Mouse (Mus musculus) stomach, embryonic 14.5 days (tissue): Measurements from ENCODE around the gene Gbx2. TPM values are rescaled to one million over a fixed set of nuclear protein-coding genes. Genes with fewer than 3 reads are reported as not detected.

Experiments
- ATAC-seq: fragments of 200-750 bp; cut with Nextera tagmentation; 2 replicates; pipeline ENCODE4 v1.8.0; 2017; ENCODE audit warnings: low read depth, moderate TSS enrichment; ENCODE audit not compliant: insufficient number of reproducible peaks, insufficient read depth, low FRiP score
- H3K27ac ChIP-seq: fragments of 300-500 bp; sonication (generic); 2 replicates; pipeline ENCODE4 v1.5.1; 2014; ENCODE audit warnings: mild to moderate bottlenecking, low read length, moderate library complexity, mixed read lengths
- H3K27me3 ChIP-seq: fragments of 300-500 bp; sonication (generic); 2 replicates; pipeline ENCODE4 v1.6.1; 2014; ENCODE audit warnings: low read length, control low read depth, mixed read lengths; ENCODE audit not compliant: control insufficient read depth, insufficient read depth
- H3K36me3 ChIP-seq: fragments of 300-500 bp; sonication (generic); 2 replicates; pipeline ENCODE4 v1.6.1; 2014; ENCODE audit warnings: mild to moderate bottlenecking, control low read depth, low read length, moderate library complexity, mixed read lengths; ENCODE audit not compliant: control insufficient read depth, insufficient read depth
- H3K4me1 ChIP-seq: fragments of 300-500 bp; sonication (generic); 2 replicates; pipeline ENCODE4 v1.6.1; 2014; ENCODE audit warnings: low read length, control low read depth, mixed read lengths; ENCODE audit not compliant: control insufficient read depth, insufficient read depth
- H3K4me2 ChIP-seq: fragments of 300-500 bp; sonication (generic); replicated peaks from 2 replicates; pipeline ENCODE4 v1.6.1; 2014; ENCODE audit warnings: low read depth, low read length, control low read depth
- H3K4me3 ChIP-seq: fragments of 300-500 bp; sonication (generic); 2 replicates; pipeline ENCODE4 v1.5.1; 2014; ENCODE audit warnings: low read depth, low read length, control low read depth
- H3K9ac ChIP-seq: fragments of 300-500 bp; sonication (generic); replicated peaks from 2 replicates; pipeline ENCODE4 v1.6.1; 2014; ENCODE audit warnings: low read depth, mild to moderate bottlenecking, control low read depth, low read length, moderate library complexity, mixed read lengths
- H3K9me3 ChIP-seq: fragments of 300-500 bp; sonication (generic); 2 replicates; pipeline ENCODE4 v1.6.1; 2016; ENCODE audit warnings: low read depth, low read length, control low read depth; ENCODE audit not compliant: control insufficient read depth
- WGBS: fragments of 180-500 bp; shearing (Covaris S2); extraction: QIAGEN DNeasy Blood & Tissue Kit; methylation state at CpG from one replicate; pipeline ENCODE4 v1.1.7; 2014; 5-methylcytosine and 5-hydroxymethylcytosine counted together
- polyA plus RNA-seq: library from polyadenylated mRNA; unstranded; fragments of >200 nt; fragmentation: Nextera tagmentation; extraction: Ambion mirVana; gene quantifications from 2 replicates; pipeline ENCODE4 v1.2.1, GENCODE M21; 2014

The Gbx2 gene
- polyA plus RNA-seq, 1 experiment from 2014 or later, result not detected

DNA sequence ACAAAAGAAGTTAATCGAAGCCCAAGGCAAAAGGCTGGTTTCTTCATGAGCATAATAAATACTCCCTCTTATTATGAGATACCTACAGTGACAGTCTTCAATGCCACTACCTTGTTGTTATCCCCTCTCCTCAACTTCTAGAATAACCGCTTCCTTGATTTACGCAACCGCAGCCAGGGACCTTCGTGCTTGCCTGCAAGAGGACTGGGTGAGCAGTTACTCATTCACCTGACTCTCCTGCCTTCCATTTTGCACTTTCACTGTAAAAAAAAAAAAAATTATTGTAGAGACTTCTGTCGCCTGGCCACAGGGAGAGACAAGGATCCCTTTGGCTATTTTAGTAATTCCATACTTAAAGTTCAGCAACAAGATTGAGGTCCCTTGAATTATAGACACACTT, 2.0 kb upstream of the Gbx2 start:
- 10% methylated on average over 6 of the region's 6 CpGs for WGBS
- no peaks in the 10 kb centered on the region for H3K9me3 ChIP-seq
- H3K4me3 ChIP-seq, result no peak overlapping the region
- H3K27me3 ChIP-seq, result peaks cover 70% of the 10 kb centered on the region
- H3K27ac ChIP-seq, result no peak overlapping the region
- H3K4me2 ChIP-seq, result no peak overlapping the region
- no peak for ATAC-seq
- no peaks in the 10 kb centered on the region for H3K36me3 ChIP-seq
- no peak overlapping the region for H3K9ac ChIP-seq
- peaks cover 10% of the 10 kb centered on the region; the same call in 1 of the 2 replicates for H3K4me1 ChIP-seq

DNA sequence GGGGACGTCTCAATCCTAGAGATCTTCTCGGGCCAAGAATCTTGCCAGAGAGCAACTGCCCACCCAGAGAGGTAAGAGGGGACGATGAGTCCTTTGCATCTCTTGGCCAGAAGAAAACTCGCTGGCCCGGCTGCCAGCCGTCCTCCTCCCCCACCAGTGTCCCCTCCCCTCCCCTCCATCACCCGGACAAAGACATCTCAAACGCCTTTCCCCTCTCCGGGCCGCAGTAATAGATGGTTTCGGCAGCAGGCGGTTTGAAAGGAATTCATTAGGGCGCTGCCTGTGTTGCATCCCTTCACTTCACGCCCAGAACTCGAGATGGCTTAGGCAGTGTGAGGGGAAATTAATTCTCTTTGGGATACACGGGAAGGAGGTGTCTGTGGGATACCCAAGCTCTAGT, 1.6 kb upstream of the Gbx2 start:
- Histone ChIP-seq H3K4me2 (no peak overlapping the region), H3K27ac (no peak overlapping the region), H3K27me3 (peaks cover 71% of the 10 kb centered on the region), H3K4me3 (no peak overlapping the region), H3K36me3 (no peaks in the 10 kb centered on the region), H3K9me3 (no peaks in the 10 kb centered on the region), H3K9ac (no peak overlapping the region), H3K4me1 (peaks cover 10% of the 10 kb centered on the region; the same call in 1 of the 2 replicates)
- 4% methylated on average over 16 of the region's 16 CpGs for WGBS
- no peak for ATAC-seq

DNA sequence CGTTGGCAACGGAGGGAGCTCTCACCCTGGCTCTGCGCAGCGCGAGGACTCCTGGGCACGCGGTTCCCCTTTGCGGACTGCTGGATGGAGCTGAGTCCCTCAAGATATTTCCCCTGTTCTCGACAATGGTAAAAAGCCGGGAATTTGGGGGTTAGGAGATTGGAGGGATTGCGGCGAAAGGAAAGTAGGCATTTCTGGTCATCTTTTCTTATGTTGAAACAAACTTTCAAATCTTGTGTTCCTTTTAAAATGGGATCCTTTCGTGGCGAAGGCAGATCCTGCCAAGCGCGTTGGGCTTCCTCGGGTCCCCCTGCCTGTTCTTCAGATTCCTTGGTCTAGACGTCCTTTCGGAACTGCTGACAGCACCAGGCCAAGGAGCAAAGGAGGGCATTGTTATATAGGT, 1.0 kb upstream of the Gbx2 start:
- no peak overlapping the region for H3K4me3 ChIP-seq
- H3K27me3 ChIP-seq, result peaks cover 72% of the 10 kb centered on the region
- no peaks in the 10 kb centered on the region for H3K36me3 ChIP-seq
- no peak overlapping the region for H3K4me2 ChIP-seq
- no peak for ATAC-seq
- peaks cover 15% of the 10 kb centered on the region; the same call in 1 of the 2 replicates for H3K4me1 ChIP-seq
- H3K9ac ChIP-seq, result no peak overlapping the region
- WGBS, result 3% methylated on average over 19 of the region's 19 CpGs
- H3K9me3 ChIP-seq, result no peaks in the 10 kb centered on the region
- no peak overlapping the region for H3K27ac ChIP-seq

GRCm38 (mm10) chr1:89930551-89930950, 428 bp downstream of the Gbx2 start:
- H3K4me2 ChIP-seq, result peak overlapping the region; percentile 72
- peaks cover 79% of the 10 kb centered on the region for H3K27me3 ChIP-seq
- H3K4me1 ChIP-seq, result peaks cover 15% of the 10 kb centered on the region; the same call in 1 of the 2 replicates
- no peak overlapping the region for H3K27ac ChIP-seq
- H3K36me3 ChIP-seq, result no peaks in the 10 kb centered on the region
- H3K9ac ChIP-seq, result no peak overlapping the region
- H3K9me3 ChIP-seq, result no peaks in the 10 kb centered on the region
- 0% methylated on average over 45 of the region's 45 CpGs for WGBS
- H3K4me3 ChIP-seq, result peak overlapping the region; percentile 38
- ATAC-seq, result no peak

GRCm38 (mm10) chr1:89929721-89930505, 1.1 kb downstream of the Gbx2 start:
- WGBS, result under 1% methylated on average over 51 of the region's 55 CpGs
- no peak for ATAC-seq
- H3K27me3 ChIP-seq, result peaks cover 81% of the 10 kb centered on the region
- no peak overlapping the region for H3K9ac ChIP-seq
- no peaks in the 10 kb centered on the region for H3K9me3 ChIP-seq
- H3K4me3 ChIP-seq, result peak overlapping the region; percentile 38
- H3K27ac ChIP-seq, result no peak overlapping the region
- H3K4me2 ChIP-seq, result peak overlapping the region; percentile 72
- no peaks in the 10 kb centered on the region for H3K36me3 ChIP-seq
- peaks cover 15% of the 10 kb centered on the region; the same call in 1 of the 2 replicates for H3K4me1 ChIP-seq

- WGBS, result 3% methylated on average over 6 of the region's 6 CpGs
- Histone ChIP-seq H3K9ac (no peak overlapping the region), H3K36me3 (no peaks in the 10 kb centered on the region), H3K4me1 (peaks cover 15% of the 10 kb centered on the region; the same call in 1 of the 2 replicates), H3K27ac (no peak overlapping the region), H3K27me3 (peaks cover 88% of the 10 kb centered on the region), H3K4me2 (no peak overlapping the region), H3K4me3 (no peak overlapping the region), H3K9me3 (no peaks in the 10 kb centered on the region)
- ATAC-seq, result no peak
Observed at GRCm38 (mm10) chr1:89929181-89929580, 1.8 kb downstream of the Gbx2 start.

- Histone ChIP-seq H3K36me3 (no peaks in the 10 kb centered on the region), H3K27ac (no peak overlapping the region), H3K9me3 (no peaks in the 10 kb centered on the region), H3K27me3 (peaks cover 88% of the 10 kb centered on the region), H3K9ac (no peak overlapping the region), H3K4me1 (peaks cover 15% of the 10 kb centered on the region; the same call in 1 of the 2 replicates), H3K4me2 (no peak overlapping the region), H3K4me3 (no peak overlapping the region)
- ATAC-seq, result no peak
- 6% methylated on average over 25 of the region's 25 CpGs for WGBS
Observed at GRCm38 (mm10) chr1:89928676-89929075, 2.3 kb downstream of the Gbx2 start.

DNA sequence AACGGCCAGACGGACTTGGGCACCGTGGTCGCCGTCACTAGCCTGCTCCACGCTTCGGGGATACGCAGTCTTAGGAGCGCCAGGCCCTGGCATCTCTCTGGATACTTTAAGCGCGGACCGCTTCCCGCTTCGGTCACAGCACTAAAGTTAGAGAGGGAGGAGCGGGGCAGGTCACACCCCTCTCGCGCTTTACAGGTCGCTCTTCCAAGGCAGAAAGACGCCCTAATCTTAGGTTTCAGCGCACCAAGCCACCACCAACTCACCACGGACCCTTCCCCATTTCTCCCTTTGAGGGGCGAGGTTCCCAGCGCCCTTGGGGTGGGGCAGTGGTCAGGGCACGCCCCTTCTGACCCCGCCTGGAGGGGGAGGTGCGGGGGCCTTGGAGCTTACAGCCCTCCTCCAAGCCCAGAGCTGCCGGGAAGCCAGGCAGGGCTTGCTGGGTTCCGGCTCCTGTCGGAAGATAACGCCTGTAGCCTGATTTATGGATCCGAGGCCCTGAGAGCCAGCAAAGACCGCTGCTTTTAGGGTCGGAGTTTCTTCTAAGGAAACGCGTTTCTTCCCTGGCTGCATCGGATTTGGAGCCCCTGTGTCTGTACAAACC, 3.8 kb downstream of the Gbx2 start:
- H3K4me1 ChIP-seq, result peaks cover 23% of the 10 kb centered on the region; the same call in 1 of the 2 replicates
- no peak overlapping the region for H3K9ac ChIP-seq
- H3K9me3 ChIP-seq, result no peaks in the 10 kb centered on the region
- WGBS, result 4% methylated on average over 36 of the region's 36 CpGs
- H3K4me3 ChIP-seq, result peak overlapping the region; percentile 25
- no peak overlapping the region for H3K27ac ChIP-seq
- ATAC-seq, result no peak
- H3K27me3 ChIP-seq, result peaks cover 85% of the 10 kb centered on the region
- peak overlapping the region; percentile 53 for H3K4me2 ChIP-seq
- H3K36me3 ChIP-seq, result no peaks in the 10 kb centered on the region
